In the genomic region with DNA sequence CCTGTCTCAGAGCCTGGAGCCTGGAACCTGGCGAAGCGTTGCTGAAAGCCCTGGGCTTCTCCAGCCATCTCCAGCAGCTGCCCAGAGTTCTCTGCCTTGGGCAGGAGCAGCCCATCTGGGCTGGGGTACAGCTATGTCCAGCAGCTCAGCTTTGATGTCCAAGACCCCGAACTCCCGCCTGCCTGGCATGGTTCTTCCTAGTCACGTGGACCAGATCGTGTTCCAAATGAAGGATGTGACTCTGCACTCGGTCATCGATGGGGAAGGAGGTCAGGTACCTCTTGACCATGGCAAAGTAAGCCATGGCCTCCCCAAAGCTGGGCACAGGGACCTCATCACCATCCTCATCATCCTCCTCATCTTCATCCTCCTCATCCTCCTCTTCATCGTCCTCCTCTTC, we compare ENCODE assay signal across 8 mouse cellular contexts. TPM values are rescaled to one million over a fixed set of nuclear protein-coding genes. Genes with fewer than 3 reads are reported as not detected.
A peak's percentile ranks its signal among the peaks of the same experiment; 100 is the strongest.
DNase-seq lines count a peak whose midpoint lies in the region; ATAC-seq and TF ChIP-seq lines count a peak whose summit lies in the region.

No protein-coding gene starts in this region.

- no peak overlapping the region for H3K27ac ChIP-seq in forebrain, embryonic 15.5 days (replicated peaks)
- H3K27ac ChIP-seq in limb, embryonic 10.5 days: peak overlapping the region; percentile 15; the same call in 1 of the 2 replicates
- 0 out of 2 replicates have a peak overlapping the region, but pooled peaks have one; percentile 41 for H3K27ac ChIP-seq in neural tube, embryonic 15.5 days (replicated peaks)

- peak overlapping the region; percentile 35 for H3K4me3 ChIP-seq in lung, adult 2 months (replicated peaks; ENCODE audit: extremely low read depth, low read depth, low read length)
- peak overlapping the region; percentile 89 for H3K4me3 ChIP-seq in forebrain, embryonic 15.5 days
- H3K4me3 ChIP-seq in limb, embryonic 10.5 days: peak overlapping the region; percentile 72
- peak overlapping the region; percentile 74 for H3K4me3 ChIP-seq in neural tube, embryonic 15.5 days (replicated peaks)

- no peak for TF ChIP-seq CTCF in lung, adult 2 months (IDR thresholded peaks at IDR 0.05; ENCODE audit: insufficient read depth, low read length)

- no peak for DNase-seq in lung, adult 2 months
- no peak for DNase-seq in lung, adult 18-20 months
- no peak for DNase-seq in limb, embryonic 10.5 days (ENCODE audit: low spot score)
- DNase-seq in embryo, embryonic 11 days: no peak
- no peak for DNase-seq in left cerebral cortex, postnatal 25 days (ENCODE audit: low spot score in 2 of 2)

- H3K4me1 ChIP-seq in lung, adult 2 months (ENCODE audit: control insufficient read depth, insufficient read depth, low read length): peaks cover 26% of the 10 kb centered on the region
- H3K4me1 ChIP-seq in forebrain, embryonic 15.5 days: peaks cover 53% of the 10 kb centered on the region
- peaks cover 44% of the 10 kb centered on the region for H3K4me1 ChIP-seq in limb, embryonic 10.5 days
- H3K4me1 ChIP-seq in neural tube, embryonic 15.5 days: peaks cover 59% of the 10 kb centered on the region

- ATAC-seq in forebrain, embryonic 15.5 days (replicated peaks): no peak
- ATAC-seq in neural tube, embryonic 15.5 days (ENCODE audit: low FRiP score): no peak
- no peak for ATAC-seq in megakaryocyte-erythroid progenitor cell, adult 5-6 weeks (replicated peaks; ENCODE audit: low FRiP score, low TSS enrichment, poor library complexity, severe bottlenecking)

- H3K36me3 ChIP-seq in forebrain, embryonic 15.5 days: no peaks in the 10 kb centered on the region
- H3K36me3 ChIP-seq in limb, embryonic 10.5 days: peaks cover 33% of the 10 kb centered on the region
- H3K36me3 ChIP-seq in neural tube, embryonic 15.5 days: peaks cover 5% of the 10 kb centered on the region; the same call in 1 of the 2 replicates

- peak overlapping the region; percentile 90 for H3K9ac ChIP-seq in forebrain, embryonic 15.5 days (replicated peaks)
- H3K9ac ChIP-seq in neural tube, embryonic 15.5 days (replicated peaks): peak overlapping the region; percentile 93; the same call in 1 of the 2 replicates

- no peaks in the 10 kb centered on the region for H3K9me3 ChIP-seq in forebrain, embryonic 15.5 days
- no peaks in the 10 kb centered on the region for H3K9me3 ChIP-seq in limb, embryonic 10.5 days (replicated peaks)
- no peaks in the 10 kb centered on the region for H3K9me3 ChIP-seq in neural tube, embryonic 15.5 days (replicated peaks)

- no peak for TF ChIP-seq POLR2A in lung, adult 2 months (IDR thresholded peaks at IDR 0.05; ENCODE audit: borderline replicate concordance, extremely low read depth, low read depth, low read length)

- WGBS in lung, adult 2 months: 53% methylated on average over 9 of the region's 9 CpGs
- 81% methylated on average over 9 of the region's 9 CpGs for WGBS in forebrain, embryonic 15.5 days
- WGBS in limb, embryonic 10.5 days: 92% methylated on average over 9 of the region's 9 CpGs
- 84% methylated on average over 9 of the region's 9 CpGs for WGBS in neural tube, embryonic 15.5 days

- peak overlapping the region; percentile 97 for H3K4me2 ChIP-seq in forebrain, embryonic 15.5 days (replicated peaks)
- peak overlapping the region; percentile 98 for H3K4me2 ChIP-seq in neural tube, embryonic 15.5 days

- no peaks in the 10 kb centered on the region for H3K27me3 ChIP-seq in forebrain, embryonic 15.5 days
- peaks cover 16% of the 10 kb centered on the region for H3K27me3 ChIP-seq in limb, embryonic 10.5 days (ENCODE audit: low read depth, poor library complexity, severe bottlenecking)
- H3K27me3 ChIP-seq in neural tube, embryonic 15.5 days (replicated peaks): peaks cover 6% of the 10 kb centered on the region

- intact Hi-C loops in left cerebral cortex, postnatal 25 days (cut with DNase I): loop anchor here (2.0 kb wide), 1 partner anchor 33 kb away; no protein-coding TSS in a partner anchor

RNA-seq across cellular contexts. Expression of gene Cenpb, which starts 1.9 kb away (rescaled TPM):
- 131 and 138 TPM in 2 replicates for polyA plus RNA-seq in lung, adult 2 months (2012; rRNA removed)
- polyA plus RNA-seq in forebrain, embryonic 15.5 days (2015; fragmentation: Nextera tagmentation; extraction: Ambion mirVana): 18.8 and 19.7 TPM in 2 replicates
- 7.7 and 8.9 TPM in 2 replicates for polyA plus RNA-seq in limb, embryonic 10.5 days (2016; fragmentation: Nextera tagmentation; extraction: Ambion mirVana)
- 11.5 and 12.6 TPM in 2 replicates for polyA plus RNA-seq in neural tube, embryonic 15.5 days (2015; fragmentation: Nextera tagmentation; extraction: Ambion mirVana)
- total RNA-seq in megakaryocyte-erythroid progenitor cell, adult 5-6 weeks (2014; fragmentation: Nextera tagmentation): 8.0 and 8.8 TPM in 2 replicates
- total RNA-seq in megakaryocyte-erythroid progenitor cell, adult 5-6 weeks (2017): 6.8 and 10.8 TPM in 2 replicates
- 10 to 100 TPM; 77.3 to 78.8 TPM for total RNA-seq in left cerebral cortex, postnatal 25 days (2021)

RNA-seq across cellular contexts. Expression of gene Cdc25b, which starts 8.8 kb away (rescaled TPM):
- polyA plus RNA-seq in lung, adult 2 months (2012; rRNA removed): 34.5 and 39.1 TPM in 2 replicates
- polyA plus RNA-seq in forebrain, embryonic 15.5 days (2015; fragmentation: Nextera tagmentation; extraction: Ambion mirVana): 36.4 and 37.9 TPM in 2 replicates
- polyA plus RNA-seq in limb, embryonic 10.5 days (2016; fragmentation: Nextera tagmentation; extraction: Ambion mirVana): 40.8 and 47.4 TPM in 2 replicates
- polyA plus RNA-seq in neural tube, embryonic 15.5 days (2015; fragmentation: Nextera tagmentation; extraction: Ambion mirVana): 21.0 and 31.3 TPM in 2 replicates
- 8.7 and 21.6 TPM in 2 replicates for total RNA-seq in megakaryocyte-erythroid progenitor cell, adult 5-6 weeks (2014; fragmentation: Nextera tagmentation)
- 5.4 and 19.0 TPM in 2 replicates for total RNA-seq in megakaryocyte-erythroid progenitor cell, adult 5-6 weeks (2017)
- 10 to 100 TPM; 13.3 to 16.2 TPM for total RNA-seq in left cerebral cortex, postnatal 25 days (2021)

RNA-seq across cellular contexts. Expression of gene Spef1, which starts 9.2 kb away (rescaled TPM):
- 16.6 and 19.2 TPM in 2 replicates for polyA plus RNA-seq in lung, adult 2 months (2012; rRNA removed)
- polyA plus RNA-seq in forebrain, embryonic 15.5 days (2015; fragmentation: Nextera tagmentation; extraction: Ambion mirVana): 13.0 and 13.2 TPM in 2 replicates
- 1.7 and 3.4 TPM in 2 replicates for polyA plus RNA-seq in limb, embryonic 10.5 days (2016; fragmentation: Nextera tagmentation; extraction: Ambion mirVana)
- polyA plus RNA-seq in neural tube, embryonic 15.5 days (2015; fragmentation: Nextera tagmentation; extraction: Ambion mirVana): 7.6 and 8.0 TPM in 2 replicates
- 3.7 and 4.1 TPM in 2 replicates for total RNA-seq in megakaryocyte-erythroid progenitor cell, adult 5-6 weeks (2014; fragmentation: Nextera tagmentation)
- total RNA-seq in megakaryocyte-erythroid progenitor cell, adult 5-6 weeks (2017): 1.3 and 2.5 TPM in 2 replicates
- 10 to 100 TPM in 1 of 2 experiments, 1 to 10 TPM in 1; 9.9 to 12.8 TPM for total RNA-seq in left cerebral cortex, postnatal 25 days (2021)

RNA-seq across cellular contexts. Expression of gene 1700037H04Rik, which starts 18.1 kb away (rescaled TPM):
- 67.6 and 76.4 TPM in 2 replicates for polyA plus RNA-seq in lung, adult 2 months (2012; rRNA removed)
- polyA plus RNA-seq in forebrain, embryonic 15.5 days (2015; fragmentation: Nextera tagmentation; extraction: Ambion mirVana): 88.7 and 95.4 TPM in 2 replicates
- polyA plus RNA-seq in limb, embryonic 10.5 days (2016; fragmentation: Nextera tagmentation; extraction: Ambion mirVana): 87.5 and 97.4 TPM in 2 replicates
- 79.1 and 83.2 TPM in 2 replicates for polyA plus RNA-seq in neural tube, embryonic 15.5 days (2015; fragmentation: Nextera tagmentation; extraction: Ambion mirVana)
- 92.8 and 94.2 TPM in 2 replicates for total RNA-seq in megakaryocyte-erythroid progenitor cell, adult 5-6 weeks (2014; fragmentation: Nextera tagmentation)
- total RNA-seq in megakaryocyte-erythroid progenitor cell, adult 5-6 weeks (2017): 29.0 and 55.6 TPM in 2 replicates
- total RNA-seq in left cerebral cortex, postnatal 25 days (2021): 10 to 100 TPM; 71.7 to 75.8 TPM

RNA-seq across cellular contexts. Expression of gene Ap5s1, which starts 28.9 kb away (rescaled TPM):
- polyA plus RNA-seq in lung, adult 2 months (2012; rRNA removed): 44.5 and 46.4 TPM in 2 replicates
- 36.5 and 37.0 TPM in 2 replicates for polyA plus RNA-seq in forebrain, embryonic 15.5 days (2015; fragmentation: Nextera tagmentation; extraction: Ambion mirVana)
- polyA plus RNA-seq in limb, embryonic 10.5 days (2016; fragmentation: Nextera tagmentation; extraction: Ambion mirVana): 18.9 and 22.6 TPM in 2 replicates
- 33.6 and 35.2 TPM in 2 replicates for polyA plus RNA-seq in neural tube, embryonic 15.5 days (2015; fragmentation: Nextera tagmentation; extraction: Ambion mirVana)
- total RNA-seq in megakaryocyte-erythroid progenitor cell, adult 5-6 weeks (2014; fragmentation: Nextera tagmentation): 5.9 and 14.7 TPM in 2 replicates
- total RNA-seq in megakaryocyte-erythroid progenitor cell, adult 5-6 weeks (2017): 1.9 and 3.3 TPM in 2 replicates
- 10 to 100 TPM; 25.1 to 25.4 TPM for total RNA-seq in left cerebral cortex, postnatal 25 days (2021)

Comparison
In these comparisons a context has a peak if more than half of its experiments do, and no peak if none do; other contexts are left out.
1. H3K4me3 ChIP-seq: peak in every context shown above with its lines; median percentile 89 in forebrain, embryonic 15.5 days; 74 in neural tube, embryonic 15.5 days; 72 in limb, embryonic 10.5 days; 35 in lung, adult 2 months.